Mouse (Mus musculus): ENCODE results near the gene Gnb2. TPM values are rescaled to one million over a fixed set of nuclear protein-coding genes. Genes with fewer than 3 reads are reported as not detected.

The Gnb2 gene
- polyA plus RNA-seq, 1 experiment from 2014 or later = 479 TPM

DNA sequence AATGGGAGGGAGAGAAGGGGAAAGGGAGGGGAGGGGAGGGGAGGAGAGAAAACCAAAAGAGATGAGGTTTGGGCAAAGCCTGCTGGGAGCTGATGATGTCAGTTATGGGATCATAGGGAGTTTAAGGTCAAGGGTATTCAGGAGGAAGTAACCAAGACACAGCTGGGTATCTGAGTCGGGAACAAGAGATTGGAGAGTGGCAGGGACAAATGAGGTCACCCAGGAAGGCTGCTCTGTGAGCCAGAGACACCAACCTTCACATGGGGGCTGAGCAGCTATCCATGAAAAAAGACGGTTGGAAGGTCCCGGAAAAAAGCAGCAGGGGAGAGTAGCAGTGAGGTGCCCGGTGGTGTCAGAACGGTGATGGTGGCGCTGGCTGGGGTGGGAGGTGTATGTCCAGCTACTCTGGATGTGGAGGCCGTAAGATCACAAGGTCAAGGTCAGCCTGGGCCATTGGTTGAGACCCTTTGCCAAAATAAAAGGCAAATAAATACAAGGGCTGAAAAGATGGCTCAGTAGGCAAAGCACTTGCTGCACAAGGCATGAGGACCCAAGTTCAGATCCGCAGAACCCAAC, 35.0 kb upstream of the Gnb2 start:
- DNase-seq (ENCODE audit: low spot score) (no peak), ATAC-seq (ENCODE audit: insufficient read depth, low FRiP score, low TSS enrichment) (no peak)
- Histone ChIP-seq H3K36me3 (ENCODE audit: control insufficient read depth, insufficient read depth, low read length) (no peaks in the 10 kb centered on the region), H3K9me3 (ENCODE audit: control insufficient read depth, low read length) (no peaks in the 10 kb centered on the region), H3K4me2 (ENCODE audit: low read depth) (no peak overlapping the region), H3K4me3 (ENCODE audit: low read depth, low read length) (no peak overlapping the region), H3K27me3 (ENCODE audit: control insufficient read depth, insufficient read depth, low read length) (0 out of 2 replicates have a peak, but pooled peaks cover 2% of the 10 kb centered on the region), H3K27ac (ENCODE audit: low read depth, low read length) (no peak overlapping the region), H3K4me1 (ENCODE audit: control insufficient read depth, insufficient read depth, low read length) (no peaks in the 10 kb centered on the region), H3K9ac (ENCODE audit: low read length) (no peak overlapping the region)
- WGBS = 81% methylated on average over 8 of the region's 8 CpGs

DNA sequence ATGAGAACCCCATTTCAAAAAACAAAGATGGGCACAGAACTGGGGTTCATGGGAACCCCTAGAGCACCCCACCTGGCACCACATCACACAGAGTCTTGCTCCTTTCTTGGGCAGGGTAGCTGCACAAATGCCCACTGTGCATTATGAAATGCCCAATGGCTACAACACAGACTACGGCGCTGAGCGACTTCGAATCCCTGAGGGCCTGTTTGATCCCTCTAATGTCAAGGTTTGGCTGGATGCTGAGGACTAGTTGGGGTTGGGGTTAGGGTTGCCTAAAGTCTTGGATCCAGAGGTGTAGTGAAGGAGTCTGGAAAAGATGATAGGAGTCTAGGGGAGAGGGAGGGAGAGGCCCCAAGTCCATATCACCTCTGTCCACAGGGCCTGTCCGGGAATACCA, 33.1 kb upstream of the Gnb2 start:
- H3K36me3 ChIP-seq (ENCODE audit: control insufficient read depth, insufficient read depth, low read length) = no peaks in the 10 kb centered on the region
- no peak overlapping the region for H3K4me2 ChIP-seq (ENCODE audit: low read depth)
- no peaks in the 10 kb centered on the region for H3K27me3 ChIP-seq (ENCODE audit: control insufficient read depth, insufficient read depth, low read length)
- no peaks in the 10 kb centered on the region for H3K9me3 ChIP-seq (ENCODE audit: control insufficient read depth, low read length)
- no peaks in the 10 kb centered on the region for H3K4me1 ChIP-seq (ENCODE audit: control insufficient read depth, insufficient read depth, low read length)
- no peak overlapping the region for H3K27ac ChIP-seq (ENCODE audit: low read depth, low read length)
- DNase-seq (ENCODE audit: low spot score) (no peak), ATAC-seq (ENCODE audit: insufficient read depth, low FRiP score, low TSS enrichment) (no peak)
- WGBS = 88% methylated on average over 5 of the region's 5 CpGs
- no peak overlapping the region for H3K4me3 ChIP-seq (ENCODE audit: low read depth, low read length)
- no peak overlapping the region for H3K9ac ChIP-seq (ENCODE audit: low read length)

DNA sequence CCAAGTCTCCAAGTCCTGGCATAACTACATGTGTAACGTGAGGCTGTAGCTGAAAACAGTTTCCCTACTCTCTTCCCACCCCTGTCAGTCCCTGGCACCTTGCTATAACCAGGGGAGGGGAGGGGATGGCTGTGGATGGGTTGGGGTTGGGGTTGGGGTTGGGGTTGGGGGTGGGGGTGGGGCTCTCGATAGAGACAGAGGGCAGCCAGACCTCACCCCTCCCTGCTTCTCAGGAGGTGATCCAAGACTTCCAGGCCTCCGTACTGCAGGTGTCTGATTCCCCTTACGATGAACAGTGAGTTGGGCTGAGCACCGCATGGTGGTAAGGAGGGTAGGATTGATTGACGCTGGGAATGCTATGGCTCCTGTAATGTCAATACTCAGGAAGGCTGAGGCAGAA, 32.4 kb upstream of the Gnb2 start:
- WGBS = 69% methylated on average over 6 of the region's 6 CpGs
- no peak for DNase-seq (ENCODE audit: low spot score)
- Histone ChIP-seq H3K4me1 (ENCODE audit: control insufficient read depth, insufficient read depth, low read length) (no peaks in the 10 kb centered on the region), H3K27me3 (ENCODE audit: control insufficient read depth, insufficient read depth, low read length) (no peaks in the 10 kb centered on the region), H3K36me3 (ENCODE audit: control insufficient read depth, insufficient read depth, low read length) (no peaks in the 10 kb centered on the region), H3K9me3 (ENCODE audit: control insufficient read depth, low read length) (no peaks in the 10 kb centered on the region), H3K4me2 (ENCODE audit: low read depth) (no peak overlapping the region), H3K27ac (ENCODE audit: low read depth, low read length) (no peak overlapping the region), H3K4me3 (ENCODE audit: low read depth, low read length) (no peak overlapping the region), H3K9ac (ENCODE audit: low read length) (no peak overlapping the region)
- no peak for ATAC-seq (ENCODE audit: insufficient read depth, low FRiP score, low TSS enrichment)

DNA sequence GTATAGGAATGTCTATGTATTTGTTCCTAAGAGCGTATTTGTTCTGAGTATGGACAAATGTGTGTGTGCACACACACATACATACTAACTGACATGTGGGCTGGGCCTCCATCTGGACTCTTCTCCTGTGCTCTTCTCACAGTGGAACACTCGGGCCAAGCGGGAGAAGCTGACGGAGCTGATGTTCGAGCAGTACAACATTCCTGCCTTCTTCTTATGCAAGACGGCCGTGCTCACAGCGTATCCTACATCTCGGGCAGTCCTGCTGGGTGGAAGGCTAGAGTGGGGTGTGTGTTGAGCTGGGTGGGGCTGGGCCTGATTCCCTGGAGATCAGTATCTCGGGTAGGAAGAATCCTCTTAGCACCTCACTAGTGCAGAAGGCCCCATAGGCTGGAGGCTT, 29.7 kb upstream of the Gnb2 start:
- Histone ChIP-seq H3K4me2 (ENCODE audit: low read depth) (no peak overlapping the region), H3K4me1 (ENCODE audit: control insufficient read depth, insufficient read depth, low read length) (no peaks in the 10 kb centered on the region), H3K27me3 (ENCODE audit: control insufficient read depth, insufficient read depth, low read length) (no peaks in the 10 kb centered on the region), H3K9ac (ENCODE audit: low read length) (no peak overlapping the region), H3K36me3 (ENCODE audit: control insufficient read depth, insufficient read depth, low read length) (no peaks in the 10 kb centered on the region), H3K9me3 (ENCODE audit: control insufficient read depth, low read length) (no peaks in the 10 kb centered on the region), H3K27ac (ENCODE audit: low read depth, low read length) (no peak overlapping the region), H3K4me3 (ENCODE audit: low read depth, low read length) (no peak overlapping the region)
- no peak for DNase-seq (ENCODE audit: low spot score)
- 76% methylated on average over 10 of the region's 10 CpGs for WGBS
- no peak for ATAC-seq (ENCODE audit: insufficient read depth, low FRiP score, low TSS enrichment)

DNA sequence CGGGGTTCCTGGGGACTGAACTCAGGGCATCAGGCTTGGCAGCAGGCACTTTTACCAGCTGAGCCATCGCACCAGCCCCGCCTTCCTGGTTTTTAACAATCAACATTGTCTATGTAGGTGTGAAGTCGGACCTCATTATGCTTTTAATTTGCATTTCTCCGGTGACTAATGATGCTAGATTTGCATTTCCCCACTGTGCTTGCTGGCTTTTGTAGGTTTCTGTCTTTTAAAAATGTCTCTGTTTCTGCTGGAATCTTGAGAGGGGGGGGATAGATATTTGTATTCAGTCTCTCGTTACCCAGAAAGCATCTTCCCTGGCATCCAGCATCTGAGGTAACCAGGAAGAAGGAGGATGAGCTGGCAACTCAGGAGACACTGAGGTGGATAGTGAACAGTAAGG, 28.2 kb upstream of the Gnb2 start:
- Histone ChIP-seq H3K36me3 (ENCODE audit: control insufficient read depth, insufficient read depth, low read length) (no peaks in the 10 kb centered on the region), H3K9me3 (ENCODE audit: control insufficient read depth, low read length) (no peaks in the 10 kb centered on the region), H3K4me2 (ENCODE audit: low read depth) (no peak overlapping the region), H3K9ac (ENCODE audit: low read length) (no peak overlapping the region), H3K27me3 (ENCODE audit: control insufficient read depth, insufficient read depth, low read length) (no peaks in the 10 kb centered on the region), H3K27ac (ENCODE audit: low read depth, low read length) (no peak overlapping the region), H3K4me1 (ENCODE audit: control insufficient read depth, insufficient read depth, low read length) (no peaks in the 10 kb centered on the region), H3K4me3 (ENCODE audit: low read depth, low read length) (no peak overlapping the region)
- DNase-seq (ENCODE audit: low spot score) (no peak), ATAC-seq (ENCODE audit: insufficient read depth, low FRiP score, low TSS enrichment) (no peak)
- 61% methylated on average over 6 of the region's 6 CpGs for WGBS

DNA sequence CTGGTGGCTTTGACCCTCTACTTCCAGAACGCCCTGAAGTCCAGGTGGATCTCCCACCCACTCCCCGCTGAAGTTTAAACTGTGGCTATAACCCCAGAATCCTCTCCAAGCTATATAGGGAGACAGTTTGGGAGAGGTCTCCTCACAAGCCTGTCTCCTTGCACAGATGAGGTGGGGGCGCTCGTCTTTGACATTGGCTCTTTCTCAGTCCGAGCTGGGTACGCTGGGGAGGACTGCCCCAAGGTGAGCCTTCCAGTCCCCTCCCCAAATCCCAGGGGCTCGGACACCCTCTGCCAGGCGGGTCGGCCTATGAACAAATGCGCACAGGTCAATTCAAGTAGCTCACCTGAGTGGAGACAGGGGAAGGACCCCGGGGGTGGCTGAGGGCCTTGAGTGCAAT, 20.6 kb upstream of the Gnb2 start:
- H3K27me3 ChIP-seq (ENCODE audit: control insufficient read depth, insufficient read depth, low read length) = 0 out of 2 replicates have a peak, but pooled peaks cover 2% of the 10 kb centered on the region
- H3K4me1 ChIP-seq (ENCODE audit: control insufficient read depth, insufficient read depth, low read length) = no peaks in the 10 kb centered on the region
- peak overlapping the region; percentile 49 for H3K4me2 ChIP-seq (ENCODE audit: low read depth)
- DNase-seq (ENCODE audit: low spot score) (no peak), ATAC-seq (ENCODE audit: insufficient read depth, low FRiP score, low TSS enrichment) (0 out of 2 replicates have a peak, but pooled peaks have one; percentile 23)
- H3K27ac ChIP-seq (ENCODE audit: low read depth, low read length) = no peak overlapping the region
- H3K9me3 ChIP-seq (ENCODE audit: control insufficient read depth, low read length) = no peaks in the 10 kb centered on the region
- H3K4me3 ChIP-seq (ENCODE audit: low read depth, low read length) = peak overlapping the region; percentile 40
- no peaks in the 10 kb centered on the region for H3K36me3 ChIP-seq (ENCODE audit: control insufficient read depth, insufficient read depth, low read length)
- H3K9ac ChIP-seq (ENCODE audit: low read length) = peak overlapping the region; percentile 58
- WGBS = 43% methylated on average over 11 of the region's 11 CpGs

DNA sequence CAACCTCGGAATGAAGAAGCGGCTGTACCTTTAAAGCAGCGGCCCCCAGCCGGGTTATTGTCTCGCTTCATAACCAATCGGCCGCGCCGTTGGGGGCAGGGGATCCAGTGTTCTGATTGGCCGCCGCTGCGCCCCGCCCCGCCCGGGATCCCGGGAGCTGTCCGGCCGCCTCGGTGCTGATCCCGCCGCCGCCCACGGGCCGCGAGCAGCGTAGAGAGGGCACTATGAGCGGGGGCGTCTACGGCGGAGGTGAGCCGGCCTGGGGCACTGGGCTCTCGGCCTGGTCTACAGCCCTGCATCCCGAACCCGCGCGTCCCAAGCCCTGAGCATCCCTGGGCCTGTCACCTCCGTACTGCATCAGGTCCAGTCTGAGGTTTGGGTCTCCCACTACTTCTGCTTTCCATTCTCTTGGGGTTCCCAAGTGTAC, 20.1 kb upstream of the Gnb2 start, which contains the start of gene Actl6b:
Gene Actl6b, plus strand, starts transcription at position 107 of the 427 bp plus-strand sequence.
- peak within 1 kb of the TSS; percentile 42; the same call in 1 of the 2 replicates for H3K27ac ChIP-seq (ENCODE audit: low read depth, low read length)
- H3K4me1 ChIP-seq (ENCODE audit: control insufficient read depth, insufficient read depth, low read length) = no peaks in the 10 kb centered on the region
- 2% methylated on average over 37 of the region's 37 CpGs for WGBS
- H3K36me3 ChIP-seq (ENCODE audit: control insufficient read depth, insufficient read depth, low read length) = no peaks in the 10 kb centered on the region
- DNase-seq (ENCODE audit: low spot score) = peak; percentile 88
- H3K9me3 ChIP-seq (ENCODE audit: control insufficient read depth, low read length) = no peaks in the 10 kb centered on the region
- H3K9ac ChIP-seq (ENCODE audit: low read length) = peak within 1 kb of the TSS; percentile 58
- H3K27me3 ChIP-seq (ENCODE audit: control insufficient read depth, insufficient read depth, low read length) = 0 out of 2 replicates have a peak, but pooled peaks cover 2% of the 10 kb centered on the region
- H3K4me3 ChIP-seq (ENCODE audit: low read depth, low read length) = peak within 1 kb of the TSS; percentile 40
- H3K4me2 ChIP-seq (ENCODE audit: low read depth) = peak within 1 kb of the TSS; percentile 49
- peak; percentile 88 for ATAC-seq (ENCODE audit: insufficient read depth, low FRiP score, low TSS enrichment)

DNA sequence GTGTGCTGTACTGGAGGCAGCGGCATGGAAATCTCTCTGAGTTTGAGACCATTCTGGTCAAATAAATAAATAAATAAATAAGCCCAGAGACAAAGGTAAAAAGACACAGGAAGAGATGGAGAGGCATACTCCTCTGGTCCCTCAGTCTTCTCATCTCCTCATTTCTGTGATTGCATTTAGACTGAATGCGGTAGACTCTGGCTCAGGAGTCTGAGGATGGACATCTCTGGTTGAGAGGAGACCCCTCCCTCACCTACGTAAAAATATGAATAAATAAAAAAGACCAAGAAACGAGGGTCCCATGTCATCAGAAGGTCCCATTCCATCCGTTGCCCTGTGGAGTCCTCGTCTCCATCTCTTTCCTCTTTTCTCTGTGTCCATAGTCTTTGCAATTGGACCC, 19.7 kb upstream of the Gnb2 start:
- ATAC-seq (ENCODE audit: insufficient read depth, low FRiP score, low TSS enrichment) = no peak
- peak overlapping the region; percentile 42; the same call in 1 of the 2 replicates for H3K27ac ChIP-seq (ENCODE audit: low read depth, low read length)
- peak overlapping the region; percentile 58; the same call in 1 of the 2 replicates for H3K9ac ChIP-seq (ENCODE audit: low read length)
- 30% methylated on average over 6 of the region's 6 CpGs for WGBS
- H3K9me3 ChIP-seq (ENCODE audit: control insufficient read depth, low read length) = no peaks in the 10 kb centered on the region
- H3K36me3 ChIP-seq (ENCODE audit: control insufficient read depth, insufficient read depth, low read length) = no peaks in the 10 kb centered on the region
- H3K27me3 ChIP-seq (ENCODE audit: control insufficient read depth, insufficient read depth, low read length) = 0 out of 2 replicates have a peak, but pooled peaks cover 2% of the 10 kb centered on the region
- H3K4me1 ChIP-seq (ENCODE audit: control insufficient read depth, insufficient read depth, low read length) = no peaks in the 10 kb centered on the region
- H3K4me2 ChIP-seq (ENCODE audit: low read depth) = peak overlapping the region; percentile 49
- peak; percentile 27 for DNase-seq (ENCODE audit: low spot score)
- H3K4me3 ChIP-seq (ENCODE audit: low read depth, low read length) = peak overlapping the region; percentile 40

DNA sequence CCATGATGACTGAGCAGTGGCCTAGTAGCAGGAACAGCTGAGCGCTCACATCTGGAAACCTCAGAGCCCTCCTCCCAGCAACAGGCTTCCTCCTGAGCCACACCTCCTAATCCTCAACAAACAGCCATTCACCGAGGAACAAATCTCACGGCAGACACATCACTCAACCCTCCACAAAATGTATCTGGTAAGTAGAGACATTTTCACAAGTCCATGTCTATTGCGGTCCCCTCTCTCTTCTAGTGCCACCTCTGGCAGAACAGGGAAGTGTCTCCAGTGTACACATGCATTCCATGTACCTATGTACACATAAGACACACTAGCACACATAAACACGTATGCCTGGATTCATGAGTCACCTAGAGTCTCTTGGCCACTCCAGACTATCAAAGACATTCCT, 17.8 kb upstream of the Gnb2 start:
- Histone ChIP-seq H3K27me3 (ENCODE audit: control insufficient read depth, insufficient read depth, low read length) (0 out of 2 replicates have a peak, but pooled peaks cover 2% of the 10 kb centered on the region), H3K36me3 (ENCODE audit: control insufficient read depth, insufficient read depth, low read length) (no peaks in the 10 kb centered on the region), H3K9ac (ENCODE audit: low read length) (no peak overlapping the region), H3K4me1 (ENCODE audit: control insufficient read depth, insufficient read depth, low read length) (no peaks in the 10 kb centered on the region), H3K4me2 (ENCODE audit: low read depth) (no peak overlapping the region), H3K27ac (ENCODE audit: low read depth, low read length) (no peak overlapping the region), H3K9me3 (ENCODE audit: control insufficient read depth, low read length) (no peaks in the 10 kb centered on the region), H3K4me3 (ENCODE audit: low read depth, low read length) (no peak overlapping the region)
- DNase-seq (ENCODE audit: low spot score) = no peak
- no peak for ATAC-seq (ENCODE audit: insufficient read depth, low FRiP score, low TSS enrichment)
- WGBS = 76% methylated on average over 5 of the region's 5 CpGs

Data from neural tube, embryonic 11.5 days (tissue).